Mouse (Mus musculus): Measurements from ENCODE around the gene Dusp15.

- TF ChIP-seq POLR2A (IDR thresholded peaks at IDR 0.05; ENCODE audit: insufficient read depth, low read length) (no peak), CTCF (IDR thresholded peaks at IDR 0.05; ENCODE audit: low read depth, low read length) (no peak), EP300 (IDR thresholded peaks at IDR 0.05; ENCODE audit: insufficient read depth, low read depth, low read length) (no peak)
Measured at GRCm38 (mm10) chr2:152917671-152918070, 33.8 kb downstream of the Dusp15 start.

Measured in ES-Bruce4 (cell line).